Mouse (Mus musculus) C2C12 (cell line): ENCODE measurements around the gene Cxcr2.

Source experiments
- CEBPB ChIP-seq: IDR thresholded peaks from one replicate; pipeline ENCODE4 v1.6.1; 2011; ENCODE audit warnings: low read depth, mild to moderate bottlenecking, control low read depth, moderate library complexity
- CTCF ChIP-seq: IDR thresholded peaks from one replicate; pipeline ENCODE4 v1.5.1; 2011; ENCODE audit not compliant: control insufficient read depth, insufficient read depth, insufficient read length
- FOSL1 ChIP-seq: IDR thresholded peaks from one replicate; pipeline ENCODE4 v1.8.0; 2011; ENCODE audit warnings: mild to moderate bottlenecking, low read length; ENCODE audit not compliant: poor library complexity, insufficient read depth, severe bottlenecking
- MAX ChIP-seq: IDR thresholded peaks from one replicate; pipeline ENCODE4 v1.6.1; 2011; ENCODE audit warnings: mild to moderate bottlenecking, control low read depth
- USF1 ChIP-seq: IDR thresholded peaks from one replicate; pipeline ENCODE4 v1.6.1; 2011; ENCODE audit warnings: low read depth, mild to moderate bottlenecking, control low read depth, moderate library complexity

DNA sequence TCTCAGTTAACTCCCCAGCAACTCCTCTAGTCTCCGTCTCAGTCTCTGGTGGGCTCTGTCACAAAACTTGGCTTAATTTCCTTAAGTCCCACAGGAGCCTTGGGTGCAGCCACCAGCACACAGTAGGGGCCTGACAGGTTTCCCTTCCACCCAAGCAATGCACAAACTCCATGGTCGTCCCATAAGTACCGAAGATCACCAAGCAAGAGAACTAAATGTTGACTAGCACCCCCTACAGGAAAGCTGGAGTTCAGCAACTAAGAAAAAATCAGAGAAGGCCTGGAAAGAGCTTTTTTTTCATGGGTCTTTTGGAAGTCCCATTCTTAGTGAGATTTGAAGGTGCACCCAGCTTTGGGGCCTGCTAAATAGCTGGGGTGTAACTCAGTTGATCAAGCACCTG is 14.4 kb upstream of the Cxcr2 start:
- no peak for TF ChIP-seq CTCF
- no peak for TF ChIP-seq MAX
- no peak for TF ChIP-seq CEBPB
- TF ChIP-seq USF1, result no peak
- no peak for TF ChIP-seq FOSL1
